Mouse (Mus musculus) embryo, embryonic 11 days (tissue): ENCODE measurements at regions not wholly inside any gene's neighbourhood (a gene's known extent, or its start where the extent isn't known, plus 50 kb on each side); places are given as distances from the start of the nearest gene placed in this dataset.

Experiments used
- DNase-seq: peaks from one replicate; pipeline ENCODE4 v3.0.0-alpha.2; 2015

GRCm38 (mm10) chr6:16064691-16065090 is 344.2 kb downstream of the Mdfic start:
- DNase-seq, result no peak

GRCm38 (mm10) chr6:16065121-16065520 is 344.7 kb downstream of the Mdfic start:
- DNase-seq, result no peak

- no peak for DNase-seq
Measured at GRCm38 (mm10) chr6:16076266-16076665, 355.8 kb downstream of the Mdfic start.

DNA sequence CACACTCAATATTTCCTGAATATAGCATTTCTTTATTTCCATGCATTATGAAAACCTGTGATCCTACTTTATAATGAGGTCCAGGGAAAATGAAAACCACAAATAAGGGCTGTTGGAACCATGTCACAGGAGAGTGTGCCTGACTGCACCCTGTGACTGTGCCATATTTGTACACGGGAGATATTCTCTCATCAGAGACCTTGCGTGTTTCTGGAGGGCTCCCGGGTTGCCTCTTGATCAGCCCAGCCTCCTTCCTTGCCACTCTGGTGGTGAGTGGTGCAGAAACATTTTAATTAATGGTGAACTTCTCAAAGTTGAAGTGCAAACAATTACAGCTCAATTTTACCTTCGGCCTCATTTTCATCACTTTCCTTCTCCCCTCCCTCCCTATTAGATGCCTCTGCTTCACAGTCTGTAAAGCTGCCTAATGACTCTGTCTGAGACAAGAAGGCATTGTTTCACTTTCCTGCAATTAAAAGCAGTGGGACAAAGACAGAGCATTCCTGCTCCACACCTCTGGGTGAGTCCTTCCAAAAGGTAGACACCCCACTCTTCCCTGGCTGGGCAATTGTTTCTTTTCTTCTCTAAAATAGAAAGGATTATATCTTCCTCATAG is 356.8 kb downstream of the Mdfic start:
- DNase-seq, result no peak

DNA sequence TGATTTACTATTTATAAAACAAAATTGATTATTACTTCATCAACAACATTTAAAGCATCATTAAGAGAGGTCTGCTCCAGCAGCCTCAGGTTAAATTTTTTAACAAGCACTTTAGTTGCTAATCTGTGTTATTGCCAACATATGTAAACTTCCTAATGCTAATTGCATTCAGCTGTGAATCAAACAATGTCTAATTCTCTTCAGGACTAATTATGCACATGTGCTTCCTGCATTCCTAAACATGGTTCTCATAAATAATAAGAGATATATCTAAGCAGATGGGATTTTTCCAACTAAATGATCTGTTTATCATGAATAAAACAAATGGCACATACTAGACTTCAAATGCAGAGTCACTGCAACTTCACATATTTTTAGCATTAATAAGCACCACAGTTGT is 357.5 kb downstream of the Mdfic start:
- no peak for DNase-seq

DNA sequence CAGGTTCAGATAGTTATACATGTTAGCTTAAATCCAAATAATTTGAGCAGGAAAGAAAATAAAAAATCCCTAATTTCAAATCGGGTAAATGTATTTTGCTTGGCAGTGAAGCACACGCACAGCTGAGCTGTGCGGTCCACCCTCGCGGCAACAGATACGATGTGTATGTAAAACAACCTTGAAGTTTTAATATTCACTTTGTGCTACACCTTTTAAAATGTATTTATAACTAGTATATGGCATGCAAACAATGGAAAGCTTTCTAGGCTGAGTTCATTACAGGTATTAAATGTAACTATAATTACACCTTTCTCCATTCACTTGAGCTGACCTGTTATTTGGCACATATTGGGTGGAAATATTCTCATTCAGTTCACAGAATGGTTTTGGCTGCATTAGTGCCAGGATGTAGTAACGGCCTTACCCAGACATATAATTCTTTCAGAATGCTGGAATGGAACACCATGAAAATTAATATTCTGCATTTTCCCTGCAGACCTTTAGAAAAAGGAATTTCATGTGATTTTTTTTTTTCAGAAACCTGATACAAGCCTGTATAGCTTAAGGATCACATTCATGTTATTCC is 366.6 kb downstream of the Mdfic start:
- DNase-seq, result no peak

DNA sequence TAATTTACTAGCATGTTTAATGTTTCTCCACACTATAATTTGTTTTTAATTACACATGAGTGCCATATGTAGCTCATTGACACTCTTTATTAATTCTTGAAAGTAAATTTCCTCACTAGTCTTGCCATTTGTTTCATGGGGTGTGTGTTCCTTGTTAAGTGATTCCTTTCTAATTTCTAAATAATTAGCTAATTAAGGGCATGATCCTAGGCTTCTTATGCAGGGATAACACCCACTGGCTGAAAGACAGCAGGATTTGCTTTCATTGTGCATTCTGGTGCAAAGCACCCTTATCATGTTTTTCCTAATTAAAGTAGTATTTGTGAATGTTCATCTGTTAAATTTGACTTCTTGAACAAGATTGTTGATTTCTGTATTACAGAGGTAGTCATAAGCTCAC is 378.3 kb downstream of the Mdfic start:
- no peak for DNase-seq

DNA sequence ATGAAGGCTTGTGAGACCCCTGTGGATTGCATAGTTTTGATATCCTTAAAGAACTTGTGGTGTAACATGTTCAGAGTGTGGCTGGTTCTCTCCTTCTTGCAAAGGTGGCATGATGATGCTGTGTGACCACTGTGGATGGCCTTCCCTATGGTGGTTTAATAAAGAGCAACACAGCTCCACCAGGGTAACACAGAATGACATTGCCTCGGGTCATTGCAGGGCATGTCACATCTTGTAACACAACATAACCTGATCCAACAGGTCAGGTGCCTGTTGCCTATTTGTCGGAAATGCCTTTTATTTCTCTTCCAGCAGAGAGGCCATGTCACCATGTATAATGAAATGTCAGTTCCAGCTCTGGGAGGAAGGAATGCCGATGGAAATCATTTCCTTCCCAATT is 420.5 kb downstream of the Mdfic start:
- DNase-seq, result peak; percentile 44

GRCm38 (mm10) chr6:16144538-16144937 is 424.1 kb downstream of the Mdfic start:
- DNase-seq, result peak; percentile 41

GRCm38 (mm10) chr6:16150535-16150934 is 430.1 kb downstream of the Mdfic start:
- peak; percentile 37 for DNase-seq

DNA sequence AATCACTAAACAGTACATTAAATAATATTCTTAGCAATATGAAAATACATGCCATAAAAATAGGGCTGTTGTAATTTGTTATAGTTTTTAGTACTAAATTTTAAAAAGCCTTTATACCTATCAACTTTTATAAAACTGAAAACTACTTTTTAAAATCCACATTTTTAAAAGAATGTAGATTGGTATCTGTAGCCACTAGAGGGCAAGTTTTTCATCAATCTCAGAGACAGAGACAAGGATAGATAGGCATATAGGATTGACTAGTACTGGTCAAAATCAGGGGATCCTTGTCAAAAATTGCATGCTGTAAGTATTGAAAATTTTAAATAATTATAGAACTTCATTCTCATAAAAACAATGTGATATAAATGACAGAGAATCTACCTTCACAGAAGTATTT is 431.0 kb downstream of the Mdfic start:
- DNase-seq, result no peak

DNA sequence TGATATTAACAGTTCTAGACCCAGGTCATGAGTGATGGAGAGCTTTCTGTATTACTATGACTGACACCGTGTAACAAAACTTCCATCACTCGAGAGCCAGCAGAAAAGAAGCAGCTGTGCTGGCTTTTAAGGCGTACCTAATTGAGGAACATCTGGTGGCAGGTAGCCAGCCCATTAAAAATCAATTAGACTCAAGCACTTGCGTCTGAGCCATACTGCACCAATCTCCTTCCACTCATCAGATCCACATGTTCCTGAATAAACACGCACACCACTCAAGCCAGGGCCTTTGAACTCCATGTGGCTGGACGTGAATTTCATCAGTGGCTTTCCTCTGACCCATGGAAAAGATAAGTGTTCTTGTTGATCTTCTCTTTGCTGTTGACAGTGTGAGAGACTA is 432.2 kb downstream of the Mdfic start:
- DNase-seq, result peak; percentile 61

GRCm38 (mm10) chr6:16165012-16165411 is 444.6 kb downstream of the Mdfic start:
- DNase-seq, result no peak

GRCm38 (mm10) chr6:16171871-16172270 is 451.4 kb downstream of the Mdfic start:
- DNase-seq, result no peak

GRCm38 (mm10) chr6:16177313-16177712 is 456.9 kb downstream of the Mdfic start:
- no peak for DNase-seq

GRCm38 (mm10) chr6:16187983-16188550 is 467.6 kb downstream of the Mdfic start:
- no peak for DNase-seq

DNA sequence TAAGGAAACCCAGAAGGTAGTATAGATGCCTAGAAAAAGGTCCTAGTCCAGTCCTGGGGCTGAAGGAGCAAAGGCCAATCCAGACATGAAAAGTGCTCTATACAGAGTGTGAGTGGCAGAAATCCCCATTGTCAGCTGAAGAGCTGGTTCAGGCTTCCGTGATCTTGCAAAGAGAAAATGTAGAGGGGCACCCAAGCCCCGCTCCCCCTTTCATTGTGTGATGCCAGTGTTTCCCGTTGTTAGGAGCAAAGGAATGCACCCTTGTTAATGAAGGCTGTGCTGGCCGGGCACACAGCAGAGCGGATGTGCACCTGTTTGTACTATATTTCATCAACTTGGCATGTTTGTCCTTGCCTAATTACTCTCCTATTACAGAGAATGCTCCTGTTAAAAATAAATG is 492.5 kb downstream of the Mdfic start:
- DNase-seq, result peak; percentile 66

DNA sequence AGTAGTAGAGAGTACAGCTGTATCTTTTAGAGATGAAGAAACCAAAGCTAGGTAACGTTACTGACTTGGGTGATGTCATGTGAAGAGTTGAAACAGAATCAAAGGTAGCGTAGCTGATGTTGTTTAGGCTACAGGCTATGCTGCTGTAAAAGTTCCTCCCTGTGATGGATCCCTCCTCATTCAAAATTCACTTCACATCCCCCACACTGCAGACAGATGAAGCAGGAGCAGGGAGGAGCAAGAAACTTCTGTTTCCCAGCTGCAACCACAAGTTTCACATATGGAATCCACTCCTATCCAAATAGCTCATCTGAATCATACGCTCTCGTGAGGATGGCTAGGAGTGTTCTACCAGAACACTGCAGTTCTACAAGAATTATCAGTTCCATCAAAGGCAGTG is 493.2 kb downstream of the Mdfic start:
- no peak for DNase-seq

GRCm38 (mm10) chr6:16221002-16221627 is 500.7 kb downstream of the Mdfic start:
- DNase-seq, result peak; percentile 65
